Mouse (Mus musculus) olfactory bulb, adult 2 months (tissue): ENCODE data around the gene Atp13a5. TPM values are rescaled to one million over a fixed set of nuclear protein-coding genes. Genes with fewer than 3 reads are reported as not detected.

ENCODE experiments used
- H3K27ac ChIP-seq: fragments of 200-500 bp; 2 replicates; pipeline ENCODE4 v1.5.1; 2012; ENCODE audit warnings: low read depth, low read length; ENCODE audit not compliant: insufficient read depth
- H3K4me1 ChIP-seq: fragments of 200-500 bp; 2 replicates; pipeline ENCODE4 v1.6.1; 2012; ENCODE audit warnings: low read length; ENCODE audit not compliant: control insufficient read depth, insufficient read depth
- H3K4me3 ChIP-seq: fragments of 200-500 bp; 2 replicates; pipeline ENCODE4 v1.5.1; 2012; ENCODE audit warnings: mild to moderate bottlenecking, low read depth, low read length, moderate library complexity; ENCODE audit not compliant: insufficient read depth
- CTCF ChIP-seq: fragments of 200-500 bp; IDR thresholded peaks from 2 replicates; pipeline ENCODE4 v1.5.1; 2012; ENCODE audit warnings: low read depth, mild to moderate bottlenecking, low read length, moderate library complexity; ENCODE audit not compliant: insufficient read depth
- POLR2A ChIP-seq: fragments of 200-500 bp; IDR thresholded peaks from 2 replicates; pipeline ENCODE4 v1.6.1; 2012; ENCODE audit warnings: mild to moderate bottlenecking, low read depth, low read length, moderate library complexity; ENCODE audit not compliant: insufficient read depth
- WGBS: fragments of 180-500 bp; shearing (Covaris S2); methylation state at CpG from one replicate; pipeline ENCODE4 v1.1.7; 2018; 5-methylcytosine and 5-hydroxymethylcytosine counted together
- polyA plus RNA-seq: library from polyadenylated mRNA; stranded (reverse); fragments of >200 nt; gene quantifications from 2 replicates; pipeline ENCODE4 v1.2.4, GENCODE M21; 2012; ENCODE audit warnings: low replicate concordance; ENCODE audit not compliant: missing spikeins, insufficient read depth, insufficient read length

The Atp13a5 gene
- polyA plus RNA-seq, 1 experiment: not detected

DNA sequence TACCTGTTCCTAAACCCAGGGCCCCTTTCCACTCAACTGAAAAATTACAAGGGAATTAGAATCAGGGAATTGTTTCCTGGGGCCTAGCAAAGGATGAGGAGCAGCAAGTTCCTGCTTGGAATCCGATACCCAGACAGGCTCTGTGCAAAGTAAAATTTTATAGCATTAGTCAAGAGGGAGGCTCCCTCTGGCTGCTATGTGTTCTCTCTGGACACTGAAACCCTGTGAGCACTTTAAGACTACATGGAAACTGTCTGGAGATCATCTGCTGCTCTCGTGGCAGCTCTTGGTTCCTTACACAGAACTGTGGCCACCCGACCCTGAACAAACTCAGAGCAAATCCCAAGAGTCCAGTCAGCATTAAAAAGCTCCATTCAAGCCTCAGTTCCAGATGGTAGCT, 50.6 kb downstream of the Atp13a5 start:
- TF ChIP-seq POLR2A (no peak), CTCF (no peak)
- H3K4me3 ChIP-seq: no peak overlapping the region
- H3K27ac ChIP-seq: no peak overlapping the region
- no peaks in the 10 kb centered on the region for H3K4me1 ChIP-seq
- 84% methylated on average over 3 of the region's 3 CpGs for WGBS

DNA sequence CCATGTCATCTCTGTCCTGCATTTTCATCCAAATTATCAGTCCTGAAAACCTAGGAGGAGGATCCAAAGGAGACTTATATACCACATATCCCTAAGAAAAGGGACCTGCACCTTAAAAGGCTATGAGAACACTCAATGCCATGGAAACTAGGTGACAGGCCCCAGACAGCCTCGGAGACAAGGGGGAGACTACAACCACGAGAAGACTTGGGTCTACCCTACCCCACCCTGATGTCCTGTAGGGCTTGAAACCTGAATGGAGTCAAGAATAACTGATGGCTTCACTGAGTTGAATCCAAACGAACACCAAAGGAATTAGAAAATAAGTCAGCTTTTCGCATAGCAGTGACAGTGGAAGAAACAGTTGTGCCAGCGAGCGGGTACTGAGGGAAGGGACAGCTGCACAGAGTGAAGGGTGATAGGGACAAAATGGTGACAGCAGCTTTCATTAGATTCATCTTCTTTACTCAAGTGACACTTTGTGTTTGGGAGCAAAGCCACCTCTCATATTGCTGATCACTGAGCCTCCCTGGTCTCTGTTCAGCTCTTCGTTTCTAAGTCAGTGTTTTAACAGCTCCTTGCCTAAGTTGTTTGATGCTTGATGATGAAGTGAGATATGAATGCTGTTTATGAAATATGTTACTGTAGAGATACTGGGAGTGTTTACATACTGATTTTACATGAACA, 53.2 kb downstream of the Atp13a5 start:
- Histone ChIP-seq H3K4me1 (no peaks in the 10 kb centered on the region), H3K4me3 (no peak overlapping the region), H3K27ac (no peak overlapping the region)
- no peak for TF ChIP-seq CTCF
- no peak for TF ChIP-seq POLR2A
- WGBS: 91% methylated on average over 7 of the region's 7 CpGs

DNA sequence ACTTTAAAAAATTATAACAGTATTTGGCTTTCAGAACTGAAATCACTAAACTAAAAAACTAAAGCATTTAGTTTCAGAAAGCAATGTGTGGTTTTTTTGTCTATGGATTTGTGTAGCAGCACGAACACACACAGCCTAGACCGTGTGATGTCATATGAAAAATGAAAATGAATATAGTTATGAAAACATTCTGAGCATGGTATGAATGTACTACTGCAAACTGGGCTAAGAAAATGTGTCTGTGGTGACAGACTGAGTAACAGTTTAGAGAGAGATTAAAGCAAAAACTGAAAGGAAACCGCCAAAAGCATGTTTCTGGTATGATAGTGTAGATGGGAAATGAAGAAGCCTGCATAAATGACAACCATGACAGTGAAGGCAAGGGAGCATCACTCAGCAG, 57.8 kb downstream of the Atp13a5 start:
- H3K27ac ChIP-seq: no peak overlapping the region
- no peak overlapping the region for H3K4me3 ChIP-seq
- no peak for TF ChIP-seq CTCF
- no peak for TF ChIP-seq POLR2A
- no peaks in the 10 kb centered on the region for H3K4me1 ChIP-seq
- WGBS: 91% methylated on average over 3 of the region's 3 CpGs

DNA sequence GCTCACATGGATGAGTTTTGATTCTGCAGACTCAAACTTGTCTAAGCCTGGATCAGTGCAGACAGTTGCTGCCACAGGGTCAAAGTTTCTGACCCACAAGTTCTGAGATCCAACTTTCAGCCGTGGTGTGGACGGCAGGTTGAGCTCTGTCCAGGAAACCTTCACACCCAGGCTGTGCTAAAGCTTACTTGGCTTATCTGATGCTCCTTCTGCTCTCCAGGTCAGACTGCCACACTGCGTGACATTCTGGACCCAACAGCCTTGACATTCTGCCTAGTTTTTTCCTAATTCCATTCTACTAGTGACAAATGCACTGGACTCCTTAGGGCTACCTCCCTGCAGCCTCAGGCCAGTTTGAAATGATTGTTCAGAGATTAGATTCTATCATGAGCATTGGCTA, 63.1 kb downstream of the Atp13a5 start:
- TF ChIP-seq CTCF (no peak), POLR2A (no peak)
- no peak overlapping the region for H3K27ac ChIP-seq
- H3K4me1 ChIP-seq: no peaks in the 10 kb centered on the region
- H3K4me3 ChIP-seq: no peak overlapping the region
- 85% methylated on average over 3 of the region's 3 CpGs for WGBS

DNA sequence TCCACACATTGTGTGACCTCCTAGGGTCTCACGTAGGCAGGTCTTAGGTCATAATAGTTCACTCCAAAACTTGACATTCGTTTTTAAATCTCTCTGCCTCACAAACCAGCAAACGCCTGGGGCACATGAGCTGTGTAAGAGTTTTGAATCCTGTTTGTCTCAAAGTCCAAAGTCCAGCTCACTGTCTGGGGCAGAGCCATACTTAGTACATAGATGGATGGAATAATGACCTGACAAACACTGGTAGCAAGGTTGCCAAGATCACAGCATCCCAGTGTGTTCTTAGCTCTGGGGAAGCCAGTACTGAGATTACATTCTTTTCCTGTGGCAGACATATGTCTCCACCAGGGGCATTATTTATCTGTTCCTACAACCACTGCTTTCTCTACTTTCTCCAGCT, 63.5 kb downstream of the Atp13a5 start:
- Histone ChIP-seq H3K4me3 (no peak overlapping the region), H3K27ac (no peak overlapping the region), H3K4me1 (no peaks in the 10 kb centered on the region)
- TF ChIP-seq POLR2A (no peak), CTCF (no peak)
- 82% methylated on average over 3 of the region's 3 CpGs for WGBS

DNA sequence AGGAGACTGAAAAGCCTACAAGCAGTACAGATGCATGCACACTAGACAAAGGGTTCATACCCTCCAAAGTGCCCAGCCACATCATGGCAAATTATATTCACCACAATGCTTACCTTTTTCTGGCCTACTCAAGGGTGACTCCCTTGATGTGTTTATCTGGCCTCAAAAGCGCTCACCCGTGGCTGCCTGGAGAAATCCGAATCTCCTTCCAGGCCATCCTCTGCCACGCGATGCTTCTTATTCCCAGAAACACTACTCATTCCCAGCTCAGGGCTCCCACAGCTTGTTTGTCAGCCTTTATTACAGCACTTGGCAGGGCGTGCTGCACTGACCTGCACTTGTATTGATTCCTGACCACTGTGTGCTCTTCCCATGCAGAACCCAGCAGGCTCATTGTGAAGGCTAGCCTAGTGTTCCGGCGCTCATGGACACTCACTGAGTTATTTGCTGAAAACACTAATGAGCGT, 80.9 kb downstream of the Atp13a5 start:
- Histone ChIP-seq H3K4me1 (no peaks in the 10 kb centered on the region), H3K27ac (no peak overlapping the region), H3K4me3 (no peak overlapping the region)
- no peak for TF ChIP-seq CTCF
- TF ChIP-seq POLR2A: no peak
- 77% methylated on average over 9 of the region's 9 CpGs for WGBS

DNA sequence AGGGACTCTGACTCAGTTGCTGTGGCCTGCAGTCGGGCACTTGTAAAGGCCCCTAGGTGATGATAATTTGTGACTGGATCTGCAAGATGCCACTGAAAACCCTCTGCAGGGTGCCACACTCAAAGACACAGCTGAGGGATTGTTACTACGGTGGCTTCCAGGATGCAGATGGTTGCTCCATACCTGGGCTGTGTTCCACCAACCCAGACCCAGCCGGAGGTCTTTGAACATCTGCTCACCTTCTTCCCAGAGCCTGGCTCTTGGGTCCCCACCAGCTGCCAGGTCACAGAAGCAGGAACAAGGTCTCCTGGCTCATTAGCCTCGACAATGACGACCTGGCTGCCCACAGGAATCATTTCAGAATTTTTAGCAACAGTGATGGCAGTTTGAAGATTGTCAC, 97.8 kb downstream of the Atp13a5 start:
- TF ChIP-seq CTCF (no peak), POLR2A (no peak)
- Histone ChIP-seq H3K4me1 (no peaks in the 10 kb centered on the region), H3K4me3 (no peak overlapping the region), H3K27ac (no peak overlapping the region)
- WGBS: 80% methylated on average over 5 of the region's 5 CpGs

DNA sequence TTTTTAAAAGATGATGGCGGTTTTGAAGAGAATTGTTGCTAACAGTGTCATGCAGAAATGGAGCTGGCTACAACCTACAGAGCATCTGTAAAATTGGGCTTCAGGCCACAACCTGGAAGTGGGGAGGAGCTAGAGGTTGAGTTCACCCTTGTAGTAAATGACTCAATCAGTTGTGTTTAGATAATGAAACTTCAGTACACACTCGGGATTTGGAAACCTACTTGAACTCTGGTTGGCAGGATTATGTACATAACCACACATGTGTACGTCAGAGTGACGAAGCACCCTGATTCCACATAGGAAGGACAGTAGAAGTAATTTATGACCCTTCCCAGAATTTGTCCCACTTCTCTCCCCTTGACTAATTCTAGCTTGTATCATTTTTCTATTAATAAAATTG, 124.2 kb downstream of the Atp13a5 start:
- 99% methylated on average over 4 of the region's 4 CpGs for WGBS
- no peak overlapping the region for H3K4me3 ChIP-seq
- no peak overlapping the region for H3K27ac ChIP-seq
- H3K4me1 ChIP-seq: no peaks in the 10 kb centered on the region
- TF ChIP-seq CTCF (no peak), POLR2A (no peak)

DNA sequence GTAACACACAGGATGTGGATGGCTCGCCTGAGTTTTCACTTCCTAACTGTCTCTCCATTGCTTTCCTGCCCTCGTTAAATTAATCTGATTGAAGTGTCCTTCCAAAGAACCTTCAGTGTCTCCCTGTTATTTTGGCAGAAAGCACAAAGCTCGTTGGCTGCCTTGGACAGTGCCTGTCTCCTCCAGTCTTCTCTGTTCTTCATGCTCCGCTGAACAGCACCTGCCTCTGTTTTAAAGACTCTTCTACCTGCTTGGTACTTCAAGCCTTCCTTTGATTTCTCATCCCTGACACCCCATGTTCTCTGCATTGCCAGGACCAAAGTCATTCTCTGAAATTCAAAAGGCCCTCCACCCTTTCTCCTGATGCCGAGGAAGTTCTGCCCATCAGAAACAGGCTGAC, 142.6 kb downstream of the Atp13a5 start:
- Histone ChIP-seq H3K27ac (no peak overlapping the region), H3K4me1 (no peaks in the 10 kb centered on the region), H3K4me3 (no peak overlapping the region)
- TF ChIP-seq POLR2A: no peak
- 67% methylated on average over 5 of the region's 5 CpGs for WGBS
